Mouse (Mus musculus): ENCODE data around the gene Ttc39b.

DNA sequence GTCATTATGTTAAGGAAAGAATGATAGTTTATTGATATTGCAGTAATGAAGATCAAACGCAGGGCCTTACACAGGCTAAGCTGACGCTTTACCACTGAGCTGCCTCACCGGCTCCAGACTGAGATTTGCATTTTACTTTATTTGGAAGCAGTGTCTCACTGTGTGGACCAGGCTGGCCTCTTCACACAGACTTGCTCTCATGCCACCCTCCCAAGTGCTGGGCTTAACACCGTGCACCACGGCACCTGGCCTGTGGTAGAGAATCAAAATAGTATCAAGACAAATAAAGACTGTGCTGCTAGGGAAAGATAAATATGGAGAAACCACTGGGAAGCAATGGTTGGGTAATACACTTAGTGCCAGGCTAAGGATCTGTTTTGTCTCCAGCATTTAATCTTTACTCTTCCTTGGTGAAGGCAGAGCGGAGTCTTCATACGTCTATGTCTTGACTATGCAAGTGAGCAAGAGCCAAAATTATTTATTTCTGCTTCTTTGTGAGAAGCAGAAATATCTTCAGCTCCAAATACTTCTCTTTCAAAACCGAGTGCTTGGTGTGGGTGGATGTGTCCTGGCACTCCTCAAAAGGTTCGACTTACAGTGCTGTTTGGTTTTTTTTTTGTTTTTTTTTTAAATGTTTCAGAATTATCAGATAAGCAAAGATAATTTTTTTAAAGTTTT, 19.2 kb upstream of the Ttc39b start:
- TF ChIP-seq CTCF (IDR thresholded peaks at IDR 0.05; ENCODE audit: extremely low read depth, insufficient read depth, low read length) (no peak), POLR2A (IDR thresholded peaks at IDR 0.05; ENCODE audit: extremely low read depth, insufficient read depth, low read length) (no peak)
